Comparison of ENCODE assay signal across 11 mouse cellular contexts in genomic region chr11:30230330-30230771, GRCm38 (mm10). TPM values are rescaled to one million over a fixed set of nuclear protein-coding genes. Genes with fewer than 3 reads are reported as not detected.
DNase-seq lines count a peak whose midpoint lies in the region; ATAC-seq and TF ChIP-seq lines count a peak whose summit lies in the region.
"Had no signal": no experiment of that assay in that cellular context is flagged by ENCODE, and none has a peak within 500 bp of the region (broad histone marks: within the 10 kb centered on the region; RNA-seq: fewer than 3 reads in every experiment).

No protein-coding gene starts in this region.

- no peak for TF ChIP-seq POLR2A in liver, adult 2 months (IDR thresholded peaks at IDR 0.05; ENCODE audit: extremely low read depth, insufficient read depth, low read length)
- no peak for TF ChIP-seq POLR2A in kidney, adult 2 months (IDR thresholded peaks at IDR 0.05; ENCODE audit: low read depth, low read length)

- H3K4me3 ChIP-seq in liver, adult 2 months (ENCODE audit: insufficient read depth, low read depth, low read length): no peak overlapping the region
- no peak overlapping the region for H3K4me3 ChIP-seq in liver, embryonic 11.5 days (ENCODE audit: low read depth, low read length)
- no peak overlapping the region for H3K4me3 ChIP-seq in kidney, adult 2 months (ENCODE audit: insufficient read depth, low read depth, low read length)
- H3K4me3 ChIP-seq in neural tube, embryonic 15.5 days (replicated peaks): no peak overlapping the region
- H3K4me3 ChIP-seq: forebrain, embryonic 15.5 days; limb, embryonic 12.5 days; megakaryocyte, embryonic 14.5 days had no signal

- no peaks in the 10 kb centered on the region for H3K27me3 ChIP-seq in liver, adult 2 months (ENCODE audit: control insufficient read depth, insufficient read depth, low read length)
- no peaks in the 10 kb centered on the region for H3K27me3 ChIP-seq in liver, embryonic 11.5 days (replicated peaks; ENCODE audit: control insufficient read depth, insufficient read depth, low read length)
- H3K27me3 ChIP-seq in kidney, adult 2 months (replicated peaks; ENCODE audit: control insufficient read depth, insufficient read depth, low read length): no peaks in the 10 kb centered on the region
- no peaks in the 10 kb centered on the region for H3K27me3 ChIP-seq in neural tube, embryonic 15.5 days (replicated peaks)
- H3K27me3 ChIP-seq: forebrain, embryonic 15.5 days; limb, embryonic 12.5 days had no signal

- no peak overlapping the region for H3K9ac ChIP-seq in liver, adult 2 months (ENCODE audit: low read depth, low read length)
- no peak overlapping the region for H3K9ac ChIP-seq in liver, embryonic 11.5 days (ENCODE audit: low read depth, low read length)
- no peak overlapping the region for H3K9ac ChIP-seq in neural tube, embryonic 15.5 days (replicated peaks)
- H3K9ac ChIP-seq: forebrain, embryonic 15.5 days; limb, embryonic 12.5 days had no signal

- DNase-seq in adrenal gland, adult 2 months: peak; percentile 84
- no peak for DNase-seq in adrenal gland, adult 18-20 months (ENCODE audit: low spot score in 2 of 2)
- DNase-seq in liver, adult 2 months (ENCODE audit: extremely low read depth, low read depth, low spot score): peak; percentile 61
- no peak for DNase-seq in liver, embryonic 11.5 days (ENCODE audit: low spot score)
- DNase-seq in kidney, adult 2 months: peak; percentile 92
- DNase-seq in urinary bladder, adult 2 months (ENCODE audit: low spot score): no peak
- DNase-seq in retina, embryonic 14.5 days (ENCODE audit: low spot score): no peak

- H3K9me3 ChIP-seq in liver, embryonic 11.5 days (ENCODE audit: control insufficient read depth, low read length): no peaks in the 10 kb centered on the region
- H3K9me3 ChIP-seq in neural tube, embryonic 15.5 days (replicated peaks): no peaks in the 10 kb centered on the region
- H3K9me3 ChIP-seq: forebrain, embryonic 15.5 days; limb, embryonic 12.5 days; megakaryocyte, embryonic 14.5 days had no signal

- H3K4me2 ChIP-seq in liver, embryonic 11.5 days: no peak overlapping the region
- H3K4me2 ChIP-seq in neural tube, embryonic 15.5 days: no peak overlapping the region
- H3K4me2 ChIP-seq: forebrain, embryonic 15.5 days; limb, embryonic 12.5 days had no signal

- H3K36me3 ChIP-seq in liver, adult 2 months (ENCODE audit: control insufficient read depth, insufficient read depth, low read length): no peaks in the 10 kb centered on the region
- no peaks in the 10 kb centered on the region for H3K36me3 ChIP-seq in liver, embryonic 11.5 days (ENCODE audit: control insufficient read depth, insufficient read depth, low read length)
- no peaks in the 10 kb centered on the region for H3K36me3 ChIP-seq in kidney, adult 2 months (ENCODE audit: control insufficient read depth, insufficient read depth, low read length)
- no peaks in the 10 kb centered on the region for H3K36me3 ChIP-seq in neural tube, embryonic 15.5 days
- H3K36me3 ChIP-seq: forebrain, embryonic 15.5 days had no signal

- 49% methylated on average over 4 of the region's 4 CpGs for WGBS in liver, adult 2 months
- 82% methylated on average over 4 of the region's 4 CpGs for WGBS in liver, embryonic 11.5 days
- WGBS in kidney, adult 2 months: 22% methylated on average over 4 of the region's 4 CpGs
- 82% methylated on average over 4 of the region's 4 CpGs for WGBS in neural tube, embryonic 15.5 days

- no peaks in the 10 kb centered on the region for H3K4me1 ChIP-seq in liver, adult 2 months (ENCODE audit: control insufficient read depth, insufficient read depth, low read length)
- no peaks in the 10 kb centered on the region; the same call in 1 of the 2 replicates for H3K4me1 ChIP-seq in liver, embryonic 11.5 days (replicated peaks; ENCODE audit: control insufficient read depth, insufficient read depth, low read length)
- H3K4me1 ChIP-seq in kidney, adult 2 months (ENCODE audit: control insufficient read depth, insufficient read depth, low read length): peaks cover 36% of the 10 kb centered on the region
- peaks cover 30% of the 10 kb centered on the region for H3K4me1 ChIP-seq in neural tube, embryonic 15.5 days
- H3K4me1 ChIP-seq: limb, embryonic 12.5 days had no signal

- TF ChIP-seq CTCF in liver, adult 2 months (IDR thresholded peaks at IDR 0.05; ENCODE audit: low read depth, low read length): no peak
- TF ChIP-seq CTCF in kidney, adult 2 months (conservative IDR thresholded peaks at IDR 0.05; ENCODE audit: insufficient read depth, insufficient read length, low read depth, low read length): no peak

- ATAC-seq in liver, embryonic 11.5 days (replicated peaks; ENCODE audit: low FRiP score): no peak
- ATAC-seq in neural tube, embryonic 15.5 days (ENCODE audit: low FRiP score): no peak
- ATAC-seq: forebrain, embryonic 15.5 days had no signal

- no peak overlapping the region for H3K27ac ChIP-seq in liver, adult 2 months (replicated peaks; ENCODE audit: insufficient read depth, low read depth, low read length)
- no peak overlapping the region for H3K27ac ChIP-seq in liver, embryonic 11.5 days (ENCODE audit: low read depth, low read length)
- H3K27ac ChIP-seq in kidney, adult 2 months (ENCODE audit: insufficient read depth, low read depth, low read length): peak overlapping the region; percentile 98
- H3K27ac ChIP-seq in neural tube, embryonic 15.5 days (replicated peaks): 0 out of 2 replicates have a peak overlapping the region, but pooled peaks have one; percentile 11
- H3K27ac ChIP-seq: forebrain, embryonic 15.5 days; limb, embryonic 12.5 days had no signal

- H3K79me2 ChIP-seq in liver, adult 2 months (ENCODE audit: control insufficient read depth, insufficient read depth, low read length): no peaks in the 10 kb centered on the region

RNA-seq across cellular contexts. Expression of gene Sptbn1, which starts 37.6 kb away (rescaled TPM):
- 100 to 1,000 TPM; 249 to 315 TPM for total RNA-seq in adrenal gland, adult 2 months (2021)
- 40.5 and 53.8 TPM in 2 replicates for polyA plus RNA-seq in adrenal gland, adult 2 months (2012; rRNA removed)
- 100 to 1,000 TPM; 265 to 300 TPM for total RNA-seq in adrenal gland, adult 18-20 months (2021)
- 50.9 and 56.5 TPM in 2 replicates for total RNA-seq in liver, adult 2 months (2014; rRNA removed)
- 11.0 and 13.0 TPM in 2 replicates for polyA plus RNA-seq in liver, adult 2 months (2012; rRNA removed)
- 43.7 and 45.8 TPM in 2 replicates for polyA plus RNA-seq in liver, embryonic 11.5 days (2014; fragmentation: Nextera tagmentation; extraction: Ambion mirVana)
- polyA plus RNA-seq in kidney, adult 2 months (2012; rRNA removed): 118 and 140 TPM in 2 replicates
- polyA plus RNA-seq in neural tube, embryonic 15.5 days (2015; fragmentation: Nextera tagmentation; extraction: Ambion mirVana): 180 and 181 TPM in 2 replicates
- 174 and 223 TPM in 2 replicates for polyA plus RNA-seq in urinary bladder, adult 2 months (2012; rRNA removed)

Comparison
In these comparisons a context has a peak if more than half of its experiments do, and no peak if none do; other contexts are left out.
1. DNase-seq: peak in adrenal gland, adult 2 months (single experiment), liver, adult 2 months (single experiment) and kidney, adult 2 months (single experiment); none in adrenal gland, adult 18-20 months (0 of 2), liver, embryonic 11.5 days (single experiment), urinary bladder, adult 2 months (single experiment) and retina, embryonic 14.5 days (single experiment).
2. H3K27ac ChIP-seq: peak in kidney, adult 2 months (single experiment) and neural tube, embryonic 15.5 days (single experiment); none in liver, adult 2 months (single experiment) and liver, embryonic 11.5 days (single experiment).